Mouse (Mus musculus): ENCODE measurements around the gene Slf2.

GRCm38 (mm10) chr19:44927250-44927649 lies 3.7 kb upstream of the Slf2 start:
- no peak for TF ChIP-seq POLR2A (IDR thresholded peaks at IDR 0.05; ENCODE audit: insufficient read length, low read depth)
- TF ChIP-seq MAX (IDR thresholded peaks at IDR 0.05; ENCODE audit: low read depth) = no peak
- TF ChIP-seq TCF12 (IDR thresholded peaks at IDR 0.05; ENCODE audit: insufficient read depth, poor library complexity, severe bottlenecking) = no peak
- no peak for TF ChIP-seq POLR2AphosphoS2 (IDR thresholded peaks at IDR 0.05; ENCODE audit: insufficient read length, low read depth)
- no peak for TF ChIP-seq REST (IDR thresholded peaks at IDR 0.05; ENCODE audit: insufficient read depth, insufficient read length)
- TF ChIP-seq E2F4 (IDR thresholded peaks at IDR 0.05; ENCODE audit: insufficient read depth) = no peak
- no peak for TF ChIP-seq USF1 (IDR thresholded peaks at IDR 0.05; ENCODE audit: low read depth)
- TF ChIP-seq MYOD1 (IDR thresholded peaks at IDR 0.05; ENCODE audit: control insufficient read depth in 1 of 3, insufficient read length in 2 of 3, low read depth in 2 of 3) = no peak
- no peak for TF ChIP-seq TCF3 (IDR thresholded peaks at IDR 0.05; ENCODE audit: insufficient read length, low read depth)
- TF ChIP-seq CEBPB (IDR thresholded peaks at IDR 0.05; ENCODE audit: insufficient read depth, poor library complexity, severe bottlenecking) = no peak
